Mouse (Mus musculus): ENCODE data around the gene Mpo. TPM values are rescaled to one million over a fixed set of nuclear protein-coding genes. Genes with fewer than 3 reads are reported as not detected.

Gene Mpo
- total RNA-seq, 1 experiment from 2014 or later, result not detected

GRCm38 (mm10) chr11:87756251-87756820 lies 37.0 kb upstream of the Mpo start:
- ATAC-seq (replicated peaks; ENCODE audit: insufficient number of reproducible peaks, low FRiP score, low TSS enrichment, poor library complexity, severe bottlenecking), result peak; percentile 32

GRCm38 (mm10) chr11:87757001-87757954 lies 36.1 kb upstream of the Mpo start:
- no peak for ATAC-seq (replicated peaks; ENCODE audit: insufficient number of reproducible peaks, low FRiP score, low TSS enrichment, poor library complexity, severe bottlenecking)

GRCm38 (mm10) chr11:87758161-87758911 lies 35.0 kb upstream of the Mpo start:
- ATAC-seq (replicated peaks; ENCODE audit: insufficient number of reproducible peaks, low FRiP score, low TSS enrichment, poor library complexity, severe bottlenecking), result no peak

GRCm38 (mm10) chr11:87758957-87759608 lies 34.3 kb upstream of the Mpo start:
- ATAC-seq (replicated peaks; ENCODE audit: insufficient number of reproducible peaks, low FRiP score, low TSS enrichment, poor library complexity, severe bottlenecking), result no peak

- peak; percentile 11 for ATAC-seq (replicated peaks; ENCODE audit: insufficient number of reproducible peaks, low FRiP score, low TSS enrichment, poor library complexity, severe bottlenecking)
These were observed 33.8 kb upstream of the Mpo start for GRCm38 (mm10) chr11:87759609-87760005.

- no peak for ATAC-seq (replicated peaks; ENCODE audit: insufficient number of reproducible peaks, low FRiP score, low TSS enrichment, poor library complexity, severe bottlenecking)
These were observed 32.9 kb upstream of the Mpo start, which contains the start of gene Tspoap1 for GRCm38 (mm10) chr11:87760301-87761081. Tspoap1 (plus strand) TSS chr11:87760541.

GRCm38 (mm10) chr11:87761181-87761721 lies 32.1 kb upstream of the Mpo start:
- ATAC-seq (replicated peaks; ENCODE audit: insufficient number of reproducible peaks, low FRiP score, low TSS enrichment, poor library complexity, severe bottlenecking), result no peak

- ATAC-seq (replicated peaks; ENCODE audit: insufficient number of reproducible peaks, low FRiP score, low TSS enrichment, poor library complexity, severe bottlenecking), result no peak
These were observed 31.3 kb upstream of the Mpo start for GRCm38 (mm10) chr11:87761806-87762701.

GRCm38 (mm10) chr11:87762702-87763385 lies 30.5 kb upstream of the Mpo start:
- no peak for ATAC-seq (replicated peaks; ENCODE audit: insufficient number of reproducible peaks, low FRiP score, low TSS enrichment, poor library complexity, severe bottlenecking)

GRCm38 (mm10) chr11:87763511-87763987 lies 29.8 kb upstream of the Mpo start:
- no peak for ATAC-seq (replicated peaks; ENCODE audit: insufficient number of reproducible peaks, low FRiP score, low TSS enrichment, poor library complexity, severe bottlenecking)

GRCm38 (mm10) chr11:87763988-87764876 lies 29.1 kb upstream of the Mpo start:
- no peak for ATAC-seq (replicated peaks; ENCODE audit: insufficient number of reproducible peaks, low FRiP score, low TSS enrichment, poor library complexity, severe bottlenecking)

- no peak for ATAC-seq (replicated peaks; ENCODE audit: insufficient number of reproducible peaks, low FRiP score, low TSS enrichment, poor library complexity, severe bottlenecking)
These were observed 24.6 kb upstream of the Mpo start for GRCm38 (mm10) chr11:87768745-87769144.

- ATAC-seq (replicated peaks; ENCODE audit: insufficient number of reproducible peaks, low FRiP score, low TSS enrichment, poor library complexity, severe bottlenecking), result peak; percentile 76
These were observed 22.4 kb upstream of the Mpo start for GRCm38 (mm10) chr11:87770989-87771388.

- ATAC-seq (replicated peaks; ENCODE audit: insufficient number of reproducible peaks, low FRiP score, low TSS enrichment, poor library complexity, severe bottlenecking), result no peak
These were observed 21.0 kb upstream of the Mpo start for GRCm38 (mm10) chr11:87772354-87772753.

GRCm38 (mm10) chr11:87778100-87778765 lies 15.1 kb upstream of the Mpo start:
- ATAC-seq (replicated peaks; ENCODE audit: insufficient number of reproducible peaks, low FRiP score, low TSS enrichment, poor library complexity, severe bottlenecking), result no peak

Measured in monocyte, adult 5-6 weeks (primary cell).